Mouse (Mus musculus) forelimb bud, embryonic 11.5 days (tissue): ENCODE measurements around the gene Slc45a3.

Source experiments
- DNase-seq: peaks from one replicate; pipeline ENCODE4 v3.0.0-alpha.2; 2012; ENCODE audit warnings: low read depth, low spot score

The Slc45a3 gene

GRCm38 (mm10) chr1:131964580-131964979 is 1.8 kb downstream of the Slc45a3 start:
- no peak for DNase-seq

- DNase-seq, result no peak
These were observed 3.1 kb downstream of the Slc45a3 start for GRCm38 (mm10) chr1:131965818-131966217.

- no peak for DNase-seq
These were observed 4.6 kb downstream of the Slc45a3 start for GRCm38 (mm10) chr1:131967336-131967735.

GRCm38 (mm10) chr1:131968556-131968955 is 5.8 kb downstream of the Slc45a3 start:
- no peak for DNase-seq

GRCm38 (mm10) chr1:131968983-131969382 is 6.2 kb downstream of the Slc45a3 start:
- no peak for DNase-seq

- no peak for DNase-seq
These were observed 7.1 kb downstream of the Slc45a3 start for GRCm38 (mm10) chr1:131969825-131970224.

GRCm38 (mm10) chr1:131970322-131970660 is 7.5 kb downstream of the Slc45a3 start:
- DNase-seq, result no peak

GRCm38 (mm10) chr1:131970661-131971520 is 8.1 kb downstream of the Slc45a3 start:
- DNase-seq, result peak; percentile 60

GRCm38 (mm10) chr1:131971771-131972497 is 9.2 kb downstream of the Slc45a3 start:
- DNase-seq, result no peak

GRCm38 (mm10) chr1:131972498-131973334 is 9.9 kb downstream of the Slc45a3 start:
- no peak for DNase-seq

GRCm38 (mm10) chr1:131973991-131974390 is 11.2 kb downstream of the Slc45a3 start:
- no peak for DNase-seq

GRCm38 (mm10) chr1:131976886-131977285 is 14.1 kb downstream of the Slc45a3 start:
- DNase-seq, result no peak

- DNase-seq, result no peak
These were observed 17.7 kb downstream of the Slc45a3 start for GRCm38 (mm10) chr1:131980471-131980870.

GRCm38 (mm10) chr1:131981378-131982013 is 18.7 kb downstream of the Slc45a3 start:
- DNase-seq, result peak; percentile 83

- peak; percentile 68 for DNase-seq
These were observed 20.1 kb downstream of the Slc45a3 start for GRCm38 (mm10) chr1:131982907-131983306.

GRCm38 (mm10) chr1:131983806-131984205 is 21.0 kb downstream of the Slc45a3 start:
- DNase-seq, result no peak

GRCm38 (mm10) chr1:131987432-131987831 is 24.7 kb downstream of the Slc45a3 start:
- no peak for DNase-seq

- DNase-seq, result no peak
These were observed 26.7 kb downstream of the Slc45a3 start for GRCm38 (mm10) chr1:131989476-131989875.

- DNase-seq, result no peak
These were observed 27.5 kb downstream of the Slc45a3 start for GRCm38 (mm10) chr1:131990083-131990760.

GRCm38 (mm10) chr1:131992561-131993001 is 29.8 kb downstream of the Slc45a3 start:
- DNase-seq, result no peak
